Mouse (Mus musculus) hindbrain, embryonic 14.5 days (tissue): ENCODE results near the gene Abr. TPM values are rescaled to one million over a fixed set of nuclear protein-coding genes. Genes with fewer than 3 reads are reported as not detected.
A peak's percentile ranks its signal among the peaks of the same experiment; 100 is the strongest.

Experiments
- ATAC-seq: fragments of 200-750 bp; cut with Nextera tagmentation; 2 replicates; pipeline ENCODE4 v1.8.0; 2017; ENCODE audit warnings: moderate number of reproducible peaks, mild to moderate bottlenecking, moderate TSS enrichment, moderate library complexity; ENCODE audit not compliant: low FRiP score
- DNase-seq: peaks from one replicate; pipeline ENCODE4 v3.0.0-alpha.2; 2015; ENCODE audit warnings: low spot score
- H3K27ac ChIP-seq: fragments of 300-500 bp; sonication (generic); 2 replicates; pipeline ENCODE4 v1.5.1; 2014; ENCODE audit warnings: mild to moderate bottlenecking, moderate library complexity
- H3K27me3 ChIP-seq: fragments of 300-500 bp; sonication (generic); 2 replicates; pipeline ENCODE4 v1.6.1; 2014; ENCODE audit warnings: mild to moderate bottlenecking, low read length, mixed read lengths; ENCODE audit not compliant: control insufficient read depth, insufficient read depth
- H3K36me3 ChIP-seq: fragments of 300-500 bp; sonication (generic); replicated peaks from 2 replicates; pipeline ENCODE4 v1.6.1; 2014; ENCODE audit not compliant: control insufficient read depth, insufficient read depth
- H3K4me1 ChIP-seq: fragments of 300-500 bp; sonication (generic); replicated peaks from 2 replicates; pipeline ENCODE4 v1.6.1; 2014; ENCODE audit warnings: antibody characterized with exemption, low read length, mixed read lengths; ENCODE audit not compliant: control insufficient read depth, insufficient read depth
- H3K4me2 ChIP-seq: fragments of 300-500 bp; sonication (generic); replicated peaks from 2 replicates; pipeline ENCODE4 v1.6.1; 2014; ENCODE audit warnings: mild to moderate bottlenecking, moderate library complexity
- H3K4me3 ChIP-seq: fragments of 300-500 bp; sonication (generic); replicated peaks from 2 replicates; pipeline ENCODE4 v1.5.1; 2014; ENCODE audit warnings: mild to moderate bottlenecking, low read length
- H3K9ac ChIP-seq: fragments of 300-500 bp; sonication (generic); 2 replicates; pipeline ENCODE4 v1.6.1; 2014
- H3K9me3 ChIP-seq: fragments of 300-500 bp; sonication (generic); 2 replicates; pipeline ENCODE4 v1.6.1; 2016; ENCODE audit warnings: low read length; ENCODE audit not compliant: control insufficient read depth
- WGBS: fragments of 180-500 bp; shearing (Covaris S2); extraction: QIAGEN DNeasy Blood & Tissue Kit; methylation state at CpG from one replicate; pipeline ENCODE4 v1.1.7; 2014; 5-methylcytosine and 5-hydroxymethylcytosine counted together
- polyA plus RNA-seq: library from polyadenylated mRNA; unstranded; fragments of >200 nt; fragmentation: Nextera tagmentation; extraction: Ambion mirVana; gene quantifications from 2 replicates; pipeline ENCODE4 v1.2.1, GENCODE M21; 2014

Gene Abr
- polyA plus RNA-seq, 1 experiment from 2014 or later, result 115 TPM

- no peak for DNase-seq
- Histone ChIP-seq H3K9me3 (no peaks in the 10 kb centered on the region), H3K9ac (no peak overlapping the region), H3K27me3 (no peaks in the 10 kb centered on the region), H3K4me1 (peaks cover 12% of the 10 kb centered on the region; the same call in 1 of the 2 replicates), H3K4me2 (no peak overlapping the region), H3K27ac (no peak overlapping the region), H3K36me3 (peaks cover 18% of the 10 kb centered on the region; the same call in 1 of the 2 replicates), H3K4me3 (no peak overlapping the region)
- ATAC-seq, result no peak
- WGBS, result 83% methylated on average over 2 of the region's 2 CpGs
Measured at GRCm38 (mm10) chr11:76484033-76484432, 138.1 kb downstream of the Abr start.

GRCm38 (mm10) chr11:76483171-76483727 is 138.9 kb downstream of the Abr start:
- DNase-seq (no peak), ATAC-seq (no peak)
- peaks cover 12% of the 10 kb centered on the region; the same call in 1 of the 2 replicates for H3K4me1 ChIP-seq
- WGBS, result 24% methylated on average over 4 of the region's 4 CpGs
- no peaks in the 10 kb centered on the region for H3K9me3 ChIP-seq
- no peak overlapping the region for H3K27ac ChIP-seq
- no peaks in the 10 kb centered on the region for H3K27me3 ChIP-seq
- peaks cover 26% of the 10 kb centered on the region for H3K36me3 ChIP-seq
- no peak overlapping the region for H3K9ac ChIP-seq
- no peak overlapping the region for H3K4me2 ChIP-seq
- H3K4me3 ChIP-seq, result no peak overlapping the region

GRCm38 (mm10) chr11:76482697-76483096 is 139.4 kb downstream of the Abr start:
- 59% methylated on average over 5 of the region's 5 CpGs for WGBS
- DNase-seq, result no peak
- Histone ChIP-seq H3K36me3 (peaks cover 32% of the 10 kb centered on the region), H3K9me3 (no peaks in the 10 kb centered on the region), H3K9ac (no peak overlapping the region), H3K4me1 (peaks cover 14% of the 10 kb centered on the region), H3K27ac (no peak overlapping the region), H3K4me2 (no peak overlapping the region), H3K4me3 (no peak overlapping the region), H3K27me3 (no peaks in the 10 kb centered on the region)
- ATAC-seq, result no peak

- peaks cover 37% of the 10 kb centered on the region for H3K36me3 ChIP-seq
- WGBS, result 62% methylated on average over 5 of the region's 5 CpGs
- ATAC-seq, result no peak
Measured at GRCm38 (mm10) chr11:76482183-76482582, 139.9 kb downstream of the Abr start.

GRCm38 (mm10) chr11:76479729-76480128 is 142.4 kb downstream of the Abr start:
- Histone ChIP-seq H3K9me3 (no peaks in the 10 kb centered on the region), H3K36me3 (peaks cover 32% of the 10 kb centered on the region), H3K27ac (no peak overlapping the region), H3K4me3 (no peak overlapping the region), H3K27me3 (no peaks in the 10 kb centered on the region), H3K4me2 (no peak overlapping the region), H3K4me1 (peaks cover 20% of the 10 kb centered on the region), H3K9ac (no peak overlapping the region)
- no peak for DNase-seq
- ATAC-seq, result no peak
- WGBS, result 97% methylated on average over 4 of the region's 4 CpGs

More at GRCm38 (mm10) chr11:76482183-76482582, 139.9 kb downstream of the Abr start:
- no peaks in the 10 kb centered on the region for H3K9me3 ChIP-seq
- H3K27me3 ChIP-seq, result no peaks in the 10 kb centered on the region
- H3K4me1 ChIP-seq, result peaks cover 19% of the 10 kb centered on the region
- no peak overlapping the region for H3K27ac ChIP-seq
- no peak overlapping the region for H3K4me2 ChIP-seq
- H3K4me3 ChIP-seq, result no peak overlapping the region
- H3K9ac ChIP-seq, result no peak overlapping the region
- DNase-seq, result no peak

- Histone ChIP-seq H3K4me1 (peaks cover 20% of the 10 kb centered on the region), H3K9me3 (no peaks in the 10 kb centered on the region), H3K4me3 (no peak overlapping the region), H3K27me3 (no peaks in the 10 kb centered on the region), H3K27ac (no peak overlapping the region), H3K4me2 (no peak overlapping the region), H3K9ac (no peak overlapping the region), H3K36me3 (peaks cover 32% of the 10 kb centered on the region)
- DNase-seq (no peak), ATAC-seq (no peak)
- 86% methylated on average over 13 of the region's 13 CpGs for WGBS
Measured at GRCm38 (mm10) chr11:76478676-76479655, 143.1 kb downstream of the Abr start.

GRCm38 (mm10) chr11:76477095-76477525 is 145.0 kb downstream of the Abr start:
- Histone ChIP-seq H3K9ac (no peak overlapping the region), H3K9me3 (no peaks in the 10 kb centered on the region), H3K4me3 (no peak overlapping the region), H3K4me2 (no peak overlapping the region), H3K27ac (peak overlapping the region; percentile 75), H3K4me1 (peaks cover 29% of the 10 kb centered on the region), H3K36me3 (peaks cover 32% of the 10 kb centered on the region), H3K27me3 (no peaks in the 10 kb centered on the region)
- DNase-seq, result peak; percentile 52
- ATAC-seq, result peak; percentile 44; the same call in 1 of the 2 replicates
- WGBS, result 18% methylated on average over 5 of the region's 5 CpGs

- Histone ChIP-seq H3K27me3 (no peaks in the 10 kb centered on the region), H3K9me3 (no peaks in the 10 kb centered on the region), H3K9ac (no peak overlapping the region), H3K4me3 (no peak overlapping the region), H3K4me1 (peaks cover 34% of the 10 kb centered on the region), H3K36me3 (peaks cover 35% of the 10 kb centered on the region), H3K27ac (peak overlapping the region; percentile 75), H3K4me2 (no peak overlapping the region)
- no peak for ATAC-seq
- no peak for DNase-seq
- WGBS, result 75% methylated on average over 8 of the region's 8 CpGs
Measured at GRCm38 (mm10) chr11:76476376-76477094, 145.6 kb downstream of the Abr start.

GRCm38 (mm10) chr11:76472617-76473016 is 149.5 kb downstream of the Abr start:
- Histone ChIP-seq H3K4me2 (peak overlapping the region; percentile 25), H3K27ac (peak overlapping the region; percentile 89), H3K9me3 (no peaks in the 10 kb centered on the region), H3K4me1 (peaks cover 58% of the 10 kb centered on the region), H3K27me3 (no peaks in the 10 kb centered on the region), H3K4me3 (no peak overlapping the region), H3K36me3 (peaks cover 8% of the 10 kb centered on the region), H3K9ac (peak overlapping the region; percentile 46)
- ATAC-seq (no peak), DNase-seq (no peak)
- WGBS, result 20% methylated on average over 5 of the region's 5 CpGs
